Comparison of ENCODE assay signal across 7 mouse cellular contexts in genomic region chr12:76345759-76346455, GRCm38 (mm10). TPM values are rescaled to one million over a fixed set of nuclear protein-coding genes. Genes with fewer than 3 reads are reported as not detected.
DNase-seq lines count a peak whose midpoint lies in the region; ATAC-seq and TF ChIP-seq lines count a peak whose summit lies in the region.

No protein-coding gene starts in this region.

- WGBS in liver, adult 2 months: 53% methylated on average over 6 of the region's 6 CpGs
- WGBS in liver, embryonic 11.5 days: 73% methylated on average over 5 of the region's 6 CpGs
- 67% methylated on average over 5 of the region's 6 CpGs for WGBS in lung, embryonic 16.5 days

- H3K9me3 ChIP-seq in liver, embryonic 11.5 days (ENCODE audit: control insufficient read depth, low read length): no peaks in the 10 kb centered on the region
- no peaks in the 10 kb centered on the region for H3K9me3 ChIP-seq in lung, embryonic 16.5 days (ENCODE audit: control insufficient read depth, low read length)

- H3K79me2 ChIP-seq in liver, adult 2 months (ENCODE audit: control insufficient read depth, insufficient read depth, low read length): no peaks in the 10 kb centered on the region

- no peak for TF ChIP-seq POLR2A in liver, adult 2 months (IDR thresholded peaks at IDR 0.05; ENCODE audit: extremely low read depth, insufficient read depth, low read length)

- H3K4me3 ChIP-seq in liver, adult 2 months (ENCODE audit: insufficient read depth, low read depth, low read length): no peak overlapping the region
- no peak overlapping the region for H3K4me3 ChIP-seq in liver, embryonic 11.5 days (ENCODE audit: low read depth, low read length)
- H3K4me3 ChIP-seq in lung, embryonic 16.5 days (ENCODE audit: low read length): no peak overlapping the region

- TF ChIP-seq CTCF in liver, adult 2 months (IDR thresholded peaks at IDR 0.05; ENCODE audit: low read depth, low read length): peak; percentile 46; the same call in 1 of the 2 replicates

- no peaks in the 10 kb centered on the region for H3K27me3 ChIP-seq in liver, adult 2 months (ENCODE audit: control insufficient read depth, insufficient read depth, low read length)
- H3K27me3 ChIP-seq in liver, embryonic 11.5 days (replicated peaks; ENCODE audit: control insufficient read depth, insufficient read depth, low read length): no peaks in the 10 kb centered on the region
- H3K27me3 ChIP-seq in lung, embryonic 16.5 days (ENCODE audit: control insufficient read depth, insufficient read depth, low read depth, low read length): no peaks in the 10 kb centered on the region

- H3K27ac ChIP-seq in liver, adult 2 months (replicated peaks; ENCODE audit: insufficient read depth, low read depth, low read length): no peak overlapping the region
- no peak overlapping the region for H3K27ac ChIP-seq in liver, embryonic 11.5 days (ENCODE audit: low read depth, low read length)
- H3K27ac ChIP-seq in lung, embryonic 16.5 days (ENCODE audit: low read length): no peak overlapping the region

- no peak; the same call in 1 of the 2 replicates for ATAC-seq in liver, embryonic 11.5 days (replicated peaks; ENCODE audit: low FRiP score)
- peak; percentile 85 for ATAC-seq in activated CD4-positive, CD25-positive, alpha-beta regulatory T cell, adult 4 months
- peak; percentile 65; the same call in 1 of the 2 replicates for ATAC-seq in lung, embryonic 16.5 days (ENCODE audit: low read depth)

- H3K9ac ChIP-seq in liver, adult 2 months (ENCODE audit: low read depth, low read length): no peak overlapping the region
- no peak overlapping the region for H3K9ac ChIP-seq in liver, embryonic 11.5 days (ENCODE audit: low read depth, low read length)
- no peak overlapping the region for H3K9ac ChIP-seq in lung, embryonic 16.5 days (ENCODE audit: low read length)

- peak; percentile 53 for DNase-seq in liver, adult 2 months (ENCODE audit: extremely low read depth, low read depth, low spot score)
- no peak for DNase-seq in liver, embryonic 11.5 days (ENCODE audit: low spot score)
- peak; percentile 43 to 56 for DNase-seq in thymus, postnatal 36 days
- no peak for DNase-seq in left cerebral cortex, adult 11 months (ENCODE audit: low spot score)
- DNase-seq in Muller cell, postnatal 12 days (ENCODE audit: inconsistent ontology term): no peak

- H3K4me1 ChIP-seq in liver, adult 2 months (ENCODE audit: control insufficient read depth, insufficient read depth, low read length): no peaks in the 10 kb centered on the region
- no peaks in the 10 kb centered on the region for H3K4me1 ChIP-seq in liver, embryonic 11.5 days (replicated peaks; ENCODE audit: control insufficient read depth, insufficient read depth, low read length)
- no peaks in the 10 kb centered on the region for H3K4me1 ChIP-seq in lung, embryonic 16.5 days (replicated peaks; ENCODE audit: control insufficient read depth, insufficient read depth, low read length)

- H3K36me3 ChIP-seq in liver, adult 2 months (ENCODE audit: control insufficient read depth, insufficient read depth, low read length): peaks cover 5% of the 10 kb centered on the region; the same call in 1 of the 2 replicates
- peaks cover 9% of the 10 kb centered on the region; the same call in 1 of the 2 replicates for H3K36me3 ChIP-seq in liver, embryonic 11.5 days (ENCODE audit: control insufficient read depth, insufficient read depth, low read length)
- peaks cover 12% of the 10 kb centered on the region; the same call in 1 of the 2 replicates for H3K36me3 ChIP-seq in lung, embryonic 16.5 days (ENCODE audit: control insufficient read depth, insufficient read depth, low read length)

- no peak overlapping the region for H3K4me2 ChIP-seq in liver, embryonic 11.5 days
- no peak overlapping the region for H3K4me2 ChIP-seq in lung, embryonic 16.5 days (ENCODE audit: low read depth, low read length)

RNA-seq across cellular contexts. Expression of gene Akap5, which starts 21.2 kb away (rescaled TPM):
- total RNA-seq in liver, adult 2 months (2014; rRNA removed): 1.1 and 1.2 TPM in 2 replicates
- 0.12 and 0.17 TPM in 2 replicates for polyA plus RNA-seq in liver, adult 2 months (2012; rRNA removed)
- 2.4 and 2.8 TPM in 2 replicates for polyA plus RNA-seq in liver, embryonic 11.5 days (2014; fragmentation: Nextera tagmentation; extraction: Ambion mirVana)
- polyA plus RNA-seq in activated CD4-positive, CD25-positive, alpha-beta regulatory T cell, adult 4 months (2017; shearing (Covaris generic)): 1 to 10 TPM; 1.3 to 2.2 TPM
- 35.7 and 43.7 TPM in 2 replicates for polyA plus RNA-seq in lung, embryonic 16.5 days (2015; fragmentation: Nextera tagmentation; extraction: Ambion mirVana)

RNA-seq across cellular contexts. Expression of gene Zbtb25, which starts 23.5 kb away (rescaled TPM):
- 1.0 and 1.6 TPM in 2 replicates for total RNA-seq in liver, adult 2 months (2014; rRNA removed)
- 1.7 and 2.3 TPM in 2 replicates for polyA plus RNA-seq in liver, adult 2 months (2012; rRNA removed)
- 14.3 and 16.6 TPM in 2 replicates for polyA plus RNA-seq in liver, embryonic 11.5 days (2014; fragmentation: Nextera tagmentation; extraction: Ambion mirVana)
- 10 to 100 TPM; 12.1 to 15.0 TPM for polyA plus RNA-seq in activated CD4-positive, CD25-positive, alpha-beta regulatory T cell, adult 4 months (2017; shearing (Covaris generic))
- polyA plus RNA-seq in lung, embryonic 16.5 days (2015; fragmentation: Nextera tagmentation; extraction: Ambion mirVana): 14.6 and 16.9 TPM in 2 replicates

RNA-seq across cellular contexts. Expression of gene Zbtb1, which starts 24.2 kb away (rescaled TPM):
- total RNA-seq in liver, adult 2 months (2014; rRNA removed): 2.1 and 2.2 TPM in 2 replicates
- 0.60 and 0.70 TPM in 2 replicates for polyA plus RNA-seq in liver, adult 2 months (2012; rRNA removed)
- polyA plus RNA-seq in liver, embryonic 11.5 days (2014; fragmentation: Nextera tagmentation; extraction: Ambion mirVana): 9.4 and 11.1 TPM in 2 replicates
- 10 to 100 TPM; 25.6 to 26.1 TPM for polyA plus RNA-seq in activated CD4-positive, CD25-positive, alpha-beta regulatory T cell, adult 4 months (2017; shearing (Covaris generic))
- 9.8 and 10.4 TPM in 2 replicates for polyA plus RNA-seq in lung, embryonic 16.5 days (2015; fragmentation: Nextera tagmentation; extraction: Ambion mirVana)

RNA-seq across cellular contexts. Expression of gene Hspa2, which starts 58.1 kb away (rescaled TPM):
- total RNA-seq in liver, adult 2 months (2014; rRNA removed): 3.3 and 3.8 TPM in 2 replicates
- 1.4 and 2.2 TPM in 2 replicates for polyA plus RNA-seq in liver, adult 2 months (2012; rRNA removed)
- polyA plus RNA-seq in liver, embryonic 11.5 days (2014; fragmentation: Nextera tagmentation; extraction: Ambion mirVana): 4.2 and 5.4 TPM in 2 replicates
- 1 to 10 TPM; 3.8 to 4.8 TPM for polyA plus RNA-seq in activated CD4-positive, CD25-positive, alpha-beta regulatory T cell, adult 4 months (2017; shearing (Covaris generic))
- 15.4 and 15.7 TPM in 2 replicates for polyA plus RNA-seq in lung, embryonic 16.5 days (2015; fragmentation: Nextera tagmentation; extraction: Ambion mirVana)

Comparison
In these comparisons a context has a peak if more than half of its experiments do, and no peak if none do; other contexts are left out.
1. DNase-seq: peak in liver, adult 2 months (single experiment) and thymus, postnatal 36 days (2 of 2); none in liver, embryonic 11.5 days (single experiment), left cerebral cortex, adult 11 months (single experiment) and Muller cell, postnatal 12 days (single experiment).